Mouse (Mus musculus) adrenal gland, postnatal 36 days (tissue): ENCODE data around the gene Zfp846. TPM values are rescaled to one million over a fixed set of nuclear protein-coding genes. Genes with fewer than 3 reads are reported as not detected.

Source experiments
- DNase-seq, 2 experiments: peaks; one replicate each; pipeline ENCODE4 v3.0.0; 2021; ENCODE audit warnings: mixed read lengths in 1 of 2
- total RNA-seq, 2 experiments: library from RNA; stranded (reverse); gene quantifications; 2 replicates each; pipeline ENCODE4 v1.2.3; 2021

Zfp846 gene
- total RNA-seq, 2 experiments from 2014 or later: 7.1 to 7.4 TPM

GRCm38 (mm10) chr9:20636790-20637189, 55.7 kb downstream of the Zfp846 start:
- no peak for DNase-seq

- no peak for DNase-seq
Measured at GRCm38 (mm10) chr9:20638552-20638951, 57.5 kb downstream of the Zfp846 start.

GRCm38 (mm10) chr9:20639486-20639885, 58.4 kb downstream of the Zfp846 start:
- DNase-seq: no peak

- DNase-seq: no peak
Measured at GRCm38 (mm10) chr9:20641501-20641900, 60.4 kb downstream of the Zfp846 start.

GRCm38 (mm10) chr9:20642101-20642895, 61.2 kb downstream of the Zfp846 start, which contains the start of gene Ubl5:
Gene Ubl5 (plus strand): TSS chr9:20642878.
- DNase-seq: peak; percentile 84 to 87

- peak; percentile 88 to 89 for DNase-seq
Measured at GRCm38 (mm10) chr9:20642896-20643466, 61.9 kb downstream of the Zfp846 start.

GRCm38 (mm10) chr9:20643781-20644180, 62.7 kb downstream of the Zfp846 start:
- DNase-seq: peak in 1 of 2 experiments; percentile 27

GRCm38 (mm10) chr9:20644360-20645081, 63.4 kb downstream of the Zfp846 start, which contains the start of gene Fbxl12:
Gene Fbxl12 (minus strand): TSS chr9:20644767.
- DNase-seq: peak; percentile 82 to 83

GRCm38 (mm10) chr9:20645121-20645520, 64.0 kb downstream of the Zfp846 start:
- no peak for DNase-seq

GRCm38 (mm10) chr9:20651602-20652259, 70.6 kb downstream of the Zfp846 start, which contains the start of gene Pin1:
Gene Pin1 (plus strand): TSS chr9:20652095.
- peak; percentile 98 to 99 for DNase-seq

- no peak for DNase-seq
Measured at GRCm38 (mm10) chr9:20652260-20652658, 71.2 kb downstream of the Zfp846 start.

GRCm38 (mm10) chr9:20653859-20654258, 72.8 kb downstream of the Zfp846 start:
- no peak for DNase-seq

Other genes with a start within 250 kb of the Zfp846 start
- not detected for gene Olfr18, start 245.2 kb upstream of the Zfp846 start, total RNA-seq
- gene Zfp560, start 196.1 kb upstream of the Zfp846 start, total RNA-seq: 1 to 10 TPM; 5.9 to 8.6 TPM
- gene Zfp26, start 121.1 kb upstream of the Zfp846 start, total RNA-seq: 10 to 100 TPM; 19.4 to 20.6 TPM
- gene Zfp426, start 88.5 kb upstream of the Zfp846 start, total RNA-seq: 10 to 100 TPM; 21.8 to 22.0 TPM
- 10 to 100 TPM; 36.8 to 38.1 TPM for gene Zfp266, start 59.9 kb upstream of the Zfp846 start, total RNA-seq
- gene Ubl5, start 61.6 kb downstream of the Zfp846 start, total RNA-seq: 100 to 1,000 TPM; 354 to 362 TPM
- 10 to 100 TPM; 14.7 to 16.5 TPM for gene Fbxl12, start 63.5 kb downstream of the Zfp846 start, total RNA-seq
- gene Pin1, start 70.8 kb downstream of the Zfp846 start, total RNA-seq: 10 to 100 TPM; 24.5 to 27.8 TPM
- under 1 TPM; 0.79 TPM for gene Olfm2, start 165.1 kb downstream of the Zfp846 start, total RNA-seq
- gene Col5a3, start 233.8 kb downstream of the Zfp846 start, total RNA-seq: 100 to 1,000 TPM; 187 to 205 TPM
- not detected for gene Rdh8, start 237.2 kb downstream of the Zfp846 start, total RNA-seq